Mouse (Mus musculus) lung, embryonic 16.5 days (tissue): ENCODE results near the gene Zfp574. TPM values are rescaled to one million over a fixed set of nuclear protein-coding genes. Genes with fewer than 3 reads are reported as not detected.

Experiments
- ATAC-seq: fragments of 200-750 bp; cut with Nextera tagmentation; 2 replicates; pipeline ENCODE4 v1.8.0; 2017; ENCODE audit warnings: low read depth, mild to moderate bottlenecking, moderate library complexity
- H3K27ac ChIP-seq: fragments of 300-500 bp; sonication (generic); 2 replicates; pipeline ENCODE4 v1.5.1; 2014; ENCODE audit warnings: mild to moderate bottlenecking, control low read depth, low read length
- H3K27me3 ChIP-seq: fragments of 300-500 bp; sonication (generic); 2 replicates; pipeline ENCODE4 v1.6.1; 2014; ENCODE audit warnings: low read depth, low read length, mixed read lengths; ENCODE audit not compliant: control insufficient read depth, insufficient read depth
- H3K36me3 ChIP-seq: fragments of 300-500 bp; sonication (generic); 2 replicates; pipeline ENCODE4 v1.6.1; 2014; ENCODE audit warnings: low read length; ENCODE audit not compliant: control insufficient read depth, insufficient read depth
- H3K4me1 ChIP-seq: fragments of 300-500 bp; sonication (generic); replicated peaks from 2 replicates; pipeline ENCODE4 v1.6.1; 2014; ENCODE audit warnings: low read length, mixed read lengths; ENCODE audit not compliant: control insufficient read depth, insufficient read depth
- H3K4me2 ChIP-seq: fragments of 300-500 bp; sonication (generic); 2 replicates; pipeline ENCODE4 v1.6.1; 2014; ENCODE audit warnings: low read depth, low read length, control low read depth
- H3K4me3 ChIP-seq: fragments of 300-500 bp; sonication (generic); 2 replicates; pipeline ENCODE4 v1.5.1; 2014; ENCODE audit warnings: mild to moderate bottlenecking, low read length, control low read depth
- H3K9ac ChIP-seq: fragments of 300-500 bp; sonication (generic); 2 replicates; pipeline ENCODE4 v1.6.1; 2014; ENCODE audit warnings: low read length, control low read depth
- H3K9me3 ChIP-seq: fragments of 300-500 bp; sonication (generic); 2 replicates; pipeline ENCODE4 v1.6.1; 2016; ENCODE audit warnings: low read length; ENCODE audit not compliant: control insufficient read depth
- WGBS: fragments of 180-500 bp; shearing (Covaris S2); extraction: QIAGEN DNeasy Blood & Tissue Kit; methylation state at CpG from one replicate; pipeline ENCODE4 v1.1.7; 2014; 5-methylcytosine and 5-hydroxymethylcytosine counted together
- polyA plus RNA-seq: library from polyadenylated mRNA; unstranded; fragments of >200 nt; fragmentation: Nextera tagmentation; extraction: Ambion mirVana; gene quantifications from 2 replicates; pipeline ENCODE4 v1.2.1, GENCODE M21; 2015

Zfp574 gene
- polyA plus RNA-seq, 1 experiment from 2014 or later: 30.5 TPM

DNA sequence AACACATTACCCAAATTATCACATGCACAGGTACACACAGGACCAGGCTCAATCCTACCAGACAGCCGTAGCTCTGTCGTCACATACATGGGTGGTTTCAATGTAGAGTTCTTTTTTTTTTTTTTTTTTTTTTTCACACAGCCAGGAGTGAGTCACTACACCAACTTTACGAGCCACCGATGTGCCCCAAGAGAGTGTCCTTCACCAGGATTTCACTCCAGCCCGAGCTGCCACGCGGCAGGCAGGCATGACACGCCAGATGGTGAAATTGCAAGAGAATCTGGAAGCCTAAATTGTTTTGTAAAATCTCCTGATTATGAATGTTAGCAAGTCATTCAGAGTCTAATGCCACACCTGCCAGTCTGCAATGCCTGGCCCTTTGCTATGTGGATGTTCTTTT is 25.0 kb upstream of the Zfp574 start:
- Histone ChIP-seq H3K27ac (no peak overlapping the region), H3K9me3 (no peaks in the 10 kb centered on the region), H3K4me1 (no peaks in the 10 kb centered on the region), H3K4me3 (no peak overlapping the region), H3K27me3 (no peaks in the 10 kb centered on the region), H3K36me3 (peaks cover 2% of the 10 kb centered on the region), H3K4me2 (no peak overlapping the region), H3K9ac (no peak overlapping the region)
- ATAC-seq: no peak
- WGBS: 86% methylated on average over 8 of the region's 8 CpGs

DNA sequence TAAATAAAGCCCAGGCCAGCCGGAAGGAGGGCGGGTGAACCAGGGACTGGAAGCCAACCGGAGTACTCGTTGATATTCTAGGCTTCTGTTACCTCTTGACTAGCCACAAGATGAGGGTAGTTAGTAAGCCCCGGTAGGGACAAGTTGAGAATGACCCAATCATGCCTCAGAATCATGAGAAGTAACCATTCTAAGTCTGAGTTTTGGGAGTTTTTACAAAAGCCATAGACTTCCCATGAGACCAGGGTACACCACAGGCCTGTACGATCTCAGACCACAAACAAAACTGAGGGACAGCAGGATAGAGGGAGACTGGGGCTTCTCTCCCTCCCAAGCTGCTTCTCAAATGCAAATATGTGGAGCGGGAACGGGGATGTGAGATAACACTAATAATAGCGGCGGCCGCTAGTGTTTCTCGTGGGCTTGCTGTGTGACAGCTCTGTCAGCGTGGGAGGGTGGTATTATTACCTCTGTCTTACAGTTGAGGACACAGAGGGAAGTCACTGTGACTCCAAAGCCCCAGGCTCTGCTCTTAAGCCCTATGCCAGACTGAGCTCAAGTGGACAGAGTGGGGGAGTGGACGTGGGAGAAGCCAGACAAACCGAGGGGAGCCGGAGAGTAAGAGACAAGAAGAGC is 23.0 kb upstream of the Zfp574 start:
- H3K36me3 ChIP-seq: peaks cover 2% of the 10 kb centered on the region

GRCm38 (mm10) chr7:25052587-25052986 is 19.8 kb upstream of the Zfp574 start:
- Histone ChIP-seq H3K36me3 (peaks cover 7% of the 10 kb centered on the region; the same call in 1 of the 2 replicates), H3K27me3 (no peaks in the 10 kb centered on the region), H3K27ac (no peak overlapping the region), H3K9me3 (no peaks in the 10 kb centered on the region), H3K4me1 (0 out of 2 replicates have a peak, but pooled peaks cover 2% of the 10 kb centered on the region), H3K9ac (no peak overlapping the region), H3K4me2 (no peak overlapping the region), H3K4me3 (no peak overlapping the region)
- ATAC-seq: no peak
- WGBS: 71% methylated on average over 3 of the region's 3 CpGs

More for the DNA sequence above, 23.0 kb upstream of the Zfp574 start:
- ATAC-seq: no peak
- Histone ChIP-seq H3K4me2 (no peak overlapping the region), H3K4me3 (no peak overlapping the region), H3K4me1 (no peaks in the 10 kb centered on the region), H3K9me3 (no peaks in the 10 kb centered on the region), H3K27me3 (no peaks in the 10 kb centered on the region), H3K27ac (no peak overlapping the region), H3K9ac (no peak overlapping the region; the same call in 1 of the 2 replicates)
- WGBS: 76% methylated on average over 16 of the region's 16 CpGs

GRCm38 (mm10) chr7:25056951-25057350 is 15.4 kb upstream of the Zfp574 start:
- no peak overlapping the region for H3K4me3 ChIP-seq
- 28% methylated on average over 4 of the region's 4 CpGs for WGBS
- 0 out of 2 replicates have a peak overlapping the region, but pooled peaks have one; percentile 18 for H3K9ac ChIP-seq
- no peak overlapping the region for H3K4me2 ChIP-seq
- ATAC-seq: peak; percentile 76
- 0 out of 2 replicates have a peak, but pooled peaks cover 2% of the 10 kb centered on the region for H3K4me1 ChIP-seq
- H3K36me3 ChIP-seq: peaks cover 20% of the 10 kb centered on the region
- H3K27ac ChIP-seq: peak overlapping the region; percentile 56
- H3K27me3 ChIP-seq: no peaks in the 10 kb centered on the region
- no peaks in the 10 kb centered on the region for H3K9me3 ChIP-seq

- no peaks in the 10 kb centered on the region for H3K27me3 ChIP-seq
- no peak overlapping the region for H3K4me3 ChIP-seq
- H3K4me1 ChIP-seq: 0 out of 2 replicates have a peak, but pooled peaks cover 2% of the 10 kb centered on the region
- no peaks in the 10 kb centered on the region for H3K9me3 ChIP-seq
- peaks cover 23% of the 10 kb centered on the region for H3K36me3 ChIP-seq
- H3K4me2 ChIP-seq: no peak overlapping the region
- H3K9ac ChIP-seq: no peak overlapping the region
- no peak overlapping the region for H3K27ac ChIP-seq
- WGBS: 93% methylated on average over 5 of the region's 5 CpGs
- ATAC-seq: 0 out of 2 replicates have a peak, but pooled peaks have one; percentile 5
Measured at GRCm38 (mm10) chr7:25057888-25058287, 14.5 kb upstream of the Zfp574 start.

- Histone ChIP-seq H3K27ac (no peak overlapping the region), H3K9ac (no peak overlapping the region), H3K4me3 (no peak overlapping the region), H3K4me1 (0 out of 2 replicates have a peak, but pooled peaks cover 2% of the 10 kb centered on the region), H3K27me3 (no peaks in the 10 kb centered on the region), H3K9me3 (no peaks in the 10 kb centered on the region), H3K4me2 (no peak overlapping the region), H3K36me3 (peaks cover 25% of the 10 kb centered on the region)
- 0 out of 2 replicates have a peak, but pooled peaks have one; percentile 5 for ATAC-seq
- 87% methylated on average over 8 of the region's 8 CpGs for WGBS
Measured at GRCm38 (mm10) chr7:25058394-25058793, 14.0 kb upstream of the Zfp574 start.

DNA sequence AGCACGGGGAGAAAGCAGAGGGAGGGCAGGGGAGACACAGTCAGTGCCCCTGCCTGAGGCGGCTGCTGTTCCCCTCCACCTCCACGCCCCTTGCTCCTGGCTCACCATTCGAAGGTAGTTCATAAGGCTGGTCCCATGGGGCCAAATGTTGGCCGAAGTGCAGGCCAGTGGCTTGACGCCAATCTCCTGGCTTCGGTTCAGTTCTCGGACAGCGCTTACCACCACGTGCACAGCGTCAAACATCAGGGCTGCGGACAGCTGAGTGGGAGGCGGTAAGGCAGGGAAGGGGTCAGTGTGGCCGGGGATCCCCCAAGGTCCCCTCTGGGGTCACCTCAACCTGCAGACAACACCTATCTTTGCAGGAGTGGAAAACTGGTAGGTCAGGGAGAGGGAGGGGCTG is 13.5 kb upstream of the Zfp574 start:
- Histone ChIP-seq H3K4me2 (no peak overlapping the region), H3K27me3 (no peaks in the 10 kb centered on the region), H3K36me3 (peaks cover 25% of the 10 kb centered on the region), H3K27ac (no peak overlapping the region), H3K9me3 (no peaks in the 10 kb centered on the region), H3K9ac (no peak overlapping the region), H3K4me3 (no peak overlapping the region), H3K4me1 (0 out of 2 replicates have a peak, but pooled peaks cover 2% of the 10 kb centered on the region)
- 86% methylated on average over 14 of the region's 14 CpGs for WGBS
- no peak for ATAC-seq

- H3K27ac ChIP-seq: no peak overlapping the region
- H3K27me3 ChIP-seq: no peaks in the 10 kb centered on the region
- no peaks in the 10 kb centered on the region for H3K9me3 ChIP-seq
- WGBS: 91% methylated on average over 6 of the region's 6 CpGs
- ATAC-seq: no peak
- no peak overlapping the region for H3K4me3 ChIP-seq
- peaks cover 26% of the 10 kb centered on the region for H3K36me3 ChIP-seq
- no peaks in the 10 kb centered on the region for H3K4me1 ChIP-seq
- no peak overlapping the region for H3K9ac ChIP-seq
- no peak overlapping the region for H3K4me2 ChIP-seq
Measured at GRCm38 (mm10) chr7:25063346-25063745, 9.0 kb upstream of the Zfp574 start.

DNA sequence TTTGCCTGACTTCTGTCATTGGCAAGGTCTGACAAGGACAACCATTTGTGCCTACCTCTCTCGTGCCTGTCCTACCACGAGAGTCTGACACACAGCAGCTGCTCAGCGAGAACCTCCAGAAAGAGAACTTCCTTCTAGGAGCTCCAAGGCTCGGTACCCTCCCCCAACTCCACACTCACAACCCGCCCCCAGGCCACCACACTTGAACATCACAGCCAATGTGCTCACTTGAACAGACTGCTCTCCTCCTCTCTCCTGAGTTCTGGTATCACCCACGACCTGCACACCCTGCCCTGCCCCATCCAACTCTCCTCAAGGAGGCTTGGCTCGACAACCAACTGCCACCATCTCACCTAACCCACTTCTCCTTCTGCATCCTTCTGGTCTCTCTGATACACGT is 8.5 kb upstream of the Zfp574 start:
- no peak for ATAC-seq
- 73% methylated on average over 8 of the region's 8 CpGs for WGBS

More for the DNA sequence above, 8.5 kb upstream of the Zfp574 start:
- Histone ChIP-seq H3K4me1 (no peaks in the 10 kb centered on the region), H3K9ac (no peak overlapping the region), H3K9me3 (no peaks in the 10 kb centered on the region), H3K4me3 (no peak overlapping the region), H3K27me3 (no peaks in the 10 kb centered on the region), H3K36me3 (peaks cover 26% of the 10 kb centered on the region), H3K4me2 (no peak overlapping the region), H3K27ac (no peak overlapping the region)
